ENCODE assay signal across 8 mouse cellular contexts in the genomic region with DNA sequence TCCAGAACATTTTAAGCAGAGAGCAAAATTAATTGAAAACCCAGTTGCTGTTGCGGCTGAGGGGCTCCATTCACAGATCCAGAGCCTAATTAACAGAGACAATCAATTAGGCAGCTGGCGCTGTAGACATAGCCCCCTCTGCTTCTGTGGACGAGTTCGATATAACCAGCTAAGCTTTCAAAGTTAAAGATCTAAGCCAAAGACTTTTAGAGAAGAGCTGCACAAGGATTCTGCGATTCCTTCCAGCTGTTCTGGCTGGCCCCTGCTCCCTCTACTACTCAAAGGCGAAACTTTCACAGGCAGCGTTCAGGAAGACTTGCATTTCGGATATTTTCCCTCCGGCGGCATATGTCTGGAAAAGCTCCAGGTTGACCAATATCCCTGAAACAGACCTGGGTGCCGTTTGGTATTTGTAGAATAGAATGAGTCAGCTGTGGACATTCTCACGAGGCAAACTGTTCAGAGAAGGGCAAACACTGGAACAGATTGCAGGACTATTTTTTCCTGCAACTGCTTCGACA. TPM values are rescaled to one million over a fixed set of nuclear protein-coding genes. Genes with fewer than 3 reads are reported as not detected.
DNase-seq lines count a peak whose midpoint lies in the region; ATAC-seq lines count a peak whose summit lies in the region.

No protein-coding gene starts in this region.

- ATAC-seq in kidney, embryonic 15.5 days (replicated peaks; ENCODE audit: low FRiP score) = no peak
- ATAC-seq in embryonic facial prominence, embryonic 14.5 days (ENCODE audit: low read depth) = peak; percentile 37; the same call in 1 of the 2 replicates
- no peak for ATAC-seq in lung, embryonic 15.5 days (ENCODE audit: borderline replicate concordance, extremely low read depth, low FRiP score, low TSS enrichment)
- no peak for ATAC-seq in megakaryocyte-erythroid progenitor cell, adult 5-6 weeks (replicated peaks; ENCODE audit: low FRiP score, low TSS enrichment, poor library complexity, severe bottlenecking)

- H3K9ac ChIP-seq in kidney, embryonic 15.5 days = no peak overlapping the region
- H3K9ac ChIP-seq in embryonic facial prominence, embryonic 14.5 days (ENCODE audit: low read depth, low read length) = no peak overlapping the region
- H3K9ac ChIP-seq in lung, embryonic 15.5 days = no peak overlapping the region

- H3K4me1 ChIP-seq in kidney, embryonic 15.5 days = peaks cover 28% of the 10 kb centered on the region
- peaks cover 23% of the 10 kb centered on the region for H3K4me1 ChIP-seq in embryonic facial prominence, embryonic 14.5 days (ENCODE audit: control insufficient read depth, insufficient read depth, low read length)
- peaks cover 25% of the 10 kb centered on the region for H3K4me1 ChIP-seq in lung, embryonic 15.5 days

- no peaks in the 10 kb centered on the region for H3K27me3 ChIP-seq in kidney, embryonic 15.5 days
- H3K27me3 ChIP-seq in embryonic facial prominence, embryonic 14.5 days (replicated peaks; ENCODE audit: control insufficient read depth, insufficient read depth, low read length) = no peaks in the 10 kb centered on the region
- no peaks in the 10 kb centered on the region for H3K27me3 ChIP-seq in lung, embryonic 15.5 days

- H3K9me3 ChIP-seq in kidney, embryonic 15.5 days (replicated peaks) = no peaks in the 10 kb centered on the region
- H3K9me3 ChIP-seq in embryonic facial prominence, embryonic 14.5 days (ENCODE audit: control insufficient read depth, low read length) = no peaks in the 10 kb centered on the region
- no peaks in the 10 kb centered on the region for H3K9me3 ChIP-seq in lung, embryonic 15.5 days

- no peak for DNase-seq in kidney, adult 9 months
- DNase-seq in NIH3T3 (ENCODE audit: low read depth) = peak; percentile 93
- DNase-seq in embryonic facial prominence, embryonic 14.5 days (ENCODE audit: low spot score) = peak; percentile 69
- DNase-seq in heart, adult 8-10 months (ENCODE audit: low spot score) = no peak
- no peak for DNase-seq in urinary bladder, postnatal 25 days (ENCODE audit: low spot score)

- 46% methylated on average over 13 of the region's 13 CpGs for WGBS in kidney, embryonic 15.5 days
- 25% methylated on average over 13 of the region's 13 CpGs for WGBS in embryonic facial prominence, embryonic 14.5 days
- WGBS in lung, embryonic 15.5 days = 19% methylated on average over 13 of the region's 13 CpGs

- peak overlapping the region; percentile 71 for H3K27ac ChIP-seq in kidney, embryonic 15.5 days
- H3K27ac ChIP-seq in embryonic facial prominence, embryonic 14.5 days (replicated peaks; ENCODE audit: low read depth, low read length) = no peak overlapping the region; the same call in 1 of the 2 replicates
- H3K27ac ChIP-seq in lung, embryonic 15.5 days = peak overlapping the region; percentile 54

- no peak overlapping the region for H3K4me3 ChIP-seq in kidney, embryonic 15.5 days (replicated peaks)
- no peak overlapping the region for H3K4me3 ChIP-seq in embryonic facial prominence, embryonic 14.5 days (ENCODE audit: low read depth, low read length)
- no peak overlapping the region for H3K4me3 ChIP-seq in lung, embryonic 15.5 days

- no peaks in the 10 kb centered on the region for H3K36me3 ChIP-seq in kidney, embryonic 15.5 days
- no peaks in the 10 kb centered on the region for H3K36me3 ChIP-seq in embryonic facial prominence, embryonic 14.5 days (ENCODE audit: control insufficient read depth, insufficient read depth, low read length)
- no peaks in the 10 kb centered on the region for H3K36me3 ChIP-seq in lung, embryonic 15.5 days

- H3K4me2 ChIP-seq in kidney, embryonic 15.5 days = peak overlapping the region; percentile 40
- peak overlapping the region; percentile 41 for H3K4me2 ChIP-seq in embryonic facial prominence, embryonic 14.5 days (ENCODE audit: low read depth, low read length)
- H3K4me2 ChIP-seq in lung, embryonic 15.5 days = peak overlapping the region; percentile 35

RNA-seq across cellular contexts. Expression of a gene that starts 45.0 kb away (rescaled TPM):
- polyA plus RNA-seq in kidney, embryonic 15.5 days (2015; fragmentation: Nextera tagmentation; extraction: Ambion mirVana) = 33.4 and 37.5 TPM in 2 replicates
- 19.9 and 21.8 TPM in 2 replicates for polyA plus RNA-seq in embryonic facial prominence, embryonic 14.5 days (2014; fragmentation: Nextera tagmentation; extraction: Ambion mirVana)
- 27.1 and 27.3 TPM in 2 replicates for polyA plus RNA-seq in lung, embryonic 15.5 days (2015; fragmentation: Nextera tagmentation; extraction: Ambion mirVana)
- total RNA-seq in heart, adult 8-10 months (2022) = 10 to 100 TPM; 16.0 to 20.9 (median 17.3) TPM
- total RNA-seq in megakaryocyte-erythroid progenitor cell, adult 5-6 weeks (2014; fragmentation: Nextera tagmentation) = 14.4 and 15.2 TPM in 2 replicates
- total RNA-seq in megakaryocyte-erythroid progenitor cell, adult 5-6 weeks (2017) = 26.2 and 26.7 TPM in 2 replicates

Comparison
In these comparisons a context has a peak if more than half of its experiments do, and no peak if none do; other contexts are left out.
1. DNase-seq: peak in NIH3T3 (single experiment) and embryonic facial prominence, embryonic 14.5 days (single experiment); none in kidney, adult 9 months (single experiment), heart, adult 8-10 months (single experiment) and urinary bladder, postnatal 25 days (single experiment).
2. Peak in every context shown above with its lines, with median percentiles within 50 percentile points of each other: H3K4me2 ChIP-seq.